Mouse (Mus musculus): ENCODE results near the gene Prkca.

Gene Prkca

GRCm38 (mm10) chr11:108229176-108229946 is 114.4 kb downstream of the Prkca start:
- no peak for DNase-seq

DNA sequence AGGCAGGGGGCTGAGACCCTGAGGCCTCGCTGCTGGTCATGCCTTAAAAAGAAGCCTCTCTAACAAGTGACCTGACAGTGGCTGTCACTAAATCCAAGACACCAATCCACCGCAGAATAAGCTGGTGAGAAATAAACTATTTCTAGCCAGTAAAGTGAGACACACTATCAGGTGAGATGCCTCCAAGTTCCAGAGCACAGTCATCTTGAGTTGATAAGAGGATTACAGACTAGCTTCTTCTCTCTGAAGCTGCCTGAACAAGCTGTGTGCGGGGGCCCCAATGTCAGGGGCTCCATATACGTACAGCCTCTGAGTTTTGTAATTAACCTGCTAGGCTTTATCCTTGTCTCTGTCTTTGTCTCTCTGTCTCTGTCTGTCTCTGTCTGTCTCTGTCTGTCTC is 115.2 kb downstream of the Prkca start:
- DNase-seq = no peak

DNA sequence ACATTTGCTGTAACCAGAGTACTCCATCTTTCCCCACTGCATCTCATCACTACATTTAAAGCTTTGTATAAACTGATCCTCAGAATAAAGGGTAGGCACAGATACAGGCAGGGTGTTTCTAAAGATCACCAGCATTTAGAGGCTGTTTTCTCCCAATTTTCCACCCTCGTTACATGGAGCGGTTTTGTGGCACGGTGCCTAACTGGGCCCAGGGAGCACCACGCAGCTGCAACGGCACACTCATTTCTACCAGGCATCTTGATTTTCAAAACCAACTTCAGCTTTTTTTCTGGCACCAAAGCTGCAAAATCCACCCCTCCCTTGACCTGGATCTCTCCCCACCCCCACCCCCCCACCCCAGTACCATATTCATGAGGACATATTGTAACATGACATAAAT is 117.5 kb downstream of the Prkca start:
- no peak for DNase-seq

DNA sequence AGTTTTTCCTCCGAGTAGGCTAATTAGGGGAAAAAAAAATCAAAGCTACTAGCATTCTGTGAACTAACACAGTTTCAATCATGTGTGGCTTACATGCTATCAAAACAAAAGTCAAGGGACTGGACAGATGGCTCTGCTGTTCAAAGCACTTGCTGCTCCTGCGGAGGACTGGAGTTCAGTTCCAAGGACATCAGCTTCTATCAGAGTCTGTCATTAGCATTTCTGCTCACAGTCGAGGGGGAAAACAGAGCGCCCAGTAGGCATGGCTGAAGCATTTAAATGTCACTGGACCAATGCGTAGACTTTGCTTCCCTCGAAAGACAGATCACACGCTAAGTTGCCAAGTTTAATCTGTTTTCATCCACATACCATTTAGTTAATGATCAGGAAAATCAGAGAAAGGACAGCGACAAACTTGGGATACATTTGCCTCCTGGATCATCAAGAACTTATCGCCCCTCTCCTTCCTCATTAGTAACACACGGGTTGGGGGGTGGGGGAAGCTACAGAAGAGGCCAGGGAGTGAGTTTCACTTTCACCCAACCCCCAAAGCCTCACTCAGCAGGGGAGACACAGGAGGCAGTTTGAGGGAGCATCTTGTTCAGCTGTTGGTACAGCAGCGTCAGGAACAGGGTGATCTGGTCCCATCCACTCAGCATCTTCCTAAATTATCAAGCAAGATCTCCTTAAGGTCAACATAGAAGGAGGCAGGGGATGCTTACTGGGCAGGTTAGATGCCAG is 119.3 kb downstream of the Prkca start:
- no peak for DNase-seq

DNA sequence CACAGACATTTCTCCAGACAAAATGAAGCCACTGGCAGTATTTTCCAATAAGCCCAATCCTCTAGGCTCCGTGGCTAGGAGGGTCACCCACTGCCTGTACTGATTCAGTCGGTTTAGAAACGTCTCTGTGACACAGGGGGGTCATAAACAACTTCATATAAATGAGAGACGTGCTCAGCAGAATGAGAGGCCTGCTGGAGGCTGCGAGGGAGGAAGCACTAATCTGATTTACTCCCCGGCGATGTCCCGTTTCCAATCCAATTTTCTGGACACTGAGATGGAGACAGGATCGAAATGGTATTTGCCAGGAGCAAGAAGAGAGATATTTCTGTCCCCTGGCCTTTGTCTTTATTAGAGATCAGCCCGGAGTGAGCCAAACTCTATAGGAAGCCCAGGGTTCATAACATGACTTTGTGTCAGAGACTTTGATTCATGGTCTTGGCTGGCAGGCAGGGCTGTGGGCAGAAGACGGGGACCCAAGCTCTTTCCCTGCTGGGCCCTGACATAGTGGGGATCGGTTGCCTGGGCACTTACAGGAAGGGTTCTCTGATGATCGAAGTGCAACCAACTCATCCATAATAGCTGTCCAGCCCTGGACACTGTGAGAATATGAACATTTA is 120.0 kb downstream of the Prkca start:
- no peak for DNase-seq

DNA sequence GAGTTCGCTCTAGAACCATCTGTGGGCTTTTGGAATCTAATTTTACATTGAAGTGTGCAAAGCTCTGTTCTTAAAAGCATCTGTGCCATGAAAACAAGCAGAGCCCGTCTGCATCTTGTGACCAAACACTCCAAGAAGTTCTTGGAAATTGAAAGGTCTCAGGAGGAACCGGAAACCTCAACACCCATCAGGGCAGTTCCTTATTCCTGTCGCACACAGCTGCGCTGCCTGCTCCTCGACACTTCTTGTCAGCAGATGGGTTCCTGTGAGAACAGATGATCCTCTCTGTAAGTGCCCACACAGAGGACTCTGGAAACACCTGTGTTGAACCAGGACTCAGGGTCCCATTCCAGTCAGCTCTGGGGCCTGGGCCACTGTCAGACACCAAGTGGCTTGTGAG is 120.6 kb downstream of the Prkca start:
- peak; percentile 74 for DNase-seq

GRCm38 (mm10) chr11:108222616-108223015 is 121.1 kb downstream of the Prkca start:
- peak; percentile 54 for DNase-seq

DNA sequence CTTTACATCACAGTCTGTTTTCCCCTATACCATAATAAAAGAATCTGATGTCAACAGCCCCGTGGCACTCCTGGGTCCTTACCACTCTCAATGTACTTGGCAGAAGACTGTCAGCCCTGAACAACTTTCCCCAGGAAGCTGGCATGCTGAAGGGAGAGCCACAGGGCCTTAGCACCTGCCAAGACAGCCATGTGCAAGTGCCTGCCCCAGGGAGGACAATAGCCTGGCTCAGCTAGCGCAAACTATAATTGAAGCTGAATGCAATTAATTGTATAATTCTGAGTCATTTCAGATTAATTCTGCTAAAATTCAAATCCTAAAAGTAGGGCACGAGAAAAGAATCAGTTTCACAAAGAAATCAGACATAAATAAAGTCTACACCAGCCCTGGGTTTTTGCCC is 121.7 kb downstream of the Prkca start:
- DNase-seq = no peak

- peak; percentile 46 for DNase-seq
These were observed 122.4 kb downstream of the Prkca start for GRCm38 (mm10) chr11:108221124-108221835.

- no peak for DNase-seq
These were observed 123.1 kb downstream of the Prkca start for GRCm38 (mm10) chr11:108220605-108221004.

DNA sequence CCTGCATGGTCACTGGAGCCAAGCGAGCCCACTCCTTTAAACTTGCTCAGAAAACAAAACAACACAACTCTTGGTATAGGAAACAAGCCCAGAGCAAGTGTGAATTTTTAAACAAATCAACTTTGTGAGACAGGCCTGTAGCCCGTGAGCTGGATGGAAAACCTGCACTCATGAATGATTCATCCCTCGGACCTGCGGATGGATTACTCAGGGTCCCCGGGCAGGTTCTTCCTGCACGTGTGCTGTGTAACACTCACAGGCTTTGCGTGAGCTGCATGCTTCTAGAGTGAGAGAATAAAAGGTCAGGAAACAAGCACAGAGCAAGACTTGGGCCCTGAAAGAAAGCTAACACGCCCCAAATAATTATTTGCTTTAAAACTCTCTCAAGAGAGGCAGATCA is 126.7 kb downstream of the Prkca start:
- no peak for DNase-seq

DNA sequence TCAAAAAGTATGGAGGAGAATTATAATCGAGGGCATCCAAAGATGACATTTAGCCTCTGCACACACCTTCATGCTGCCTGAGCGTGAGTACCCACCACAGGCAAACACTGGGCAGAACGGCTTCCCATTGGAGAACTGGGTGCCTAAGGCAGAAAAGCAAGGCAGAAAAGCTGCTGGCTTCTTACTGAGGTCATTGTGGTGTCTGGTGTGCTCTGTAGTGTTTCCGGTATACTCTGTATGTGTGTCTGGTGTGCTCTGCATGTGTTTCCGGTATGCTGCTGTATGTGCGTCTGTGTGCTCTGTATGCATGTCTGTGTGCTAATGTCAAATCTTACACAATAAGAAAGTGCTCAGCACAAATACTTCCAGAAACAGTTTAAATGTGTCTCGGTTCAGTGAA is 127.7 kb downstream of the Prkca start:
- DNase-seq = no peak

DNA sequence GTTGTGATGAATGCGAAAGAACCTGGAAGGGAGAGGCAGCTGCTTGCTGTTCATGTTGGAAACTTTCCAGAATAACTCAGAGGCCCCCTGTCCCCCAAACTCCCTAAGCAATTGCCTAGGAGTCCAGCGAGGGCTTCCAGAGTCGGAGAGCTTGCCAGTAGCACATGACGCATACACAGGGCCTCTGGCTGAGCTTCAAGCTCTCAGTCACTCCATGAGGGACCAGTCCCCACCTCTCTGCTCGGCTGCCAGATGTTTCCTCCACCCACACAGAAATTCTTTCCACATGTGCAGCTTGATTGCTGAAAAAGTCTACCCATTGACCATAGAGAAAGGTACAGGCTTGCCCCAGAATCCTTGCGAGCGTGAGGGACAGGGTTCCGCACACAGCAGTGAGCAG is 128.3 kb downstream of the Prkca start:
- DNase-seq = peak; percentile 77

- DNase-seq = no peak
These were observed 129.1 kb downstream of the Prkca start for GRCm38 (mm10) chr11:108214521-108215223.

GRCm38 (mm10) chr11:108213783-108214182 is 129.9 kb downstream of the Prkca start:
- no peak for DNase-seq

DNA sequence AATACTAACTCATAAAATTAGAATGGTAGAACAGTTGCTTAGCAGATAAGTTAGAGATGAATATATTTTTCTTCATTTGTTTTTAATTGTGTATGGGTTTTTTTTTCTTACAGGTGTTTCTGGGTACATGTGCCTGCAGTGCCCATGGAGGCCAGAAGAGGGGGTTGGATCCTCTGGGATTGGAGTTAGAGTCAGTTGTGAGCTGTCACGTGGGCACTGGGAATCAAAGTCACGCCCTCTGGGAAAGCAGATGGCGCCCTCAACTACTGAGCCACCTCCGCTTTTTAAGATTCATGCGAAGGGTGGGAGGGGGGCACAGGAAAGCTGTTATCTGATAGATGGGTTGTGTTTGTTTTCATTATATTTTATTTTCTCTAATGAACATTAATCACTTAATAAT is 131.1 kb downstream of the Prkca start:
- DNase-seq = no peak

DNA sequence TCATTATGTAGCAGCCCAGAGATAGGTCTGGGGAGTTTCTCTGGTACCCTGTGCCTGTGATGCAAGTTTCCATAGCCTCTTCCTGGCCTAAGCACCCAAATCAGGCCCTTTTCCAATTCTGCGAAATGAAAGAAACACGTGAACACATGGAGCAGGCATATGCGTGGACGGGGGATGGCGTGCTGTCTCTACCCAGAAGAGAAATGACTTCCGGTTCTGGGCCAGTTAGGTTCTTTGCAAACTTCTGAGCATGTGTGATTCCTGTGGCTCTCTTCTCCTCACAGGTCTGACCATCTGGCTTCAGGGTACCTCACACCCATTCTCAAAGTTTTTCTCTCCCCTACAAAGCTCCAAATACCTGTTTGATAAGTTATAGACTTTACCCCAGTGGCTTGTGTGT is 131.7 kb downstream of the Prkca start:
- DNase-seq = no peak

GRCm38 (mm10) chr11:108210749-108211148 is 133.0 kb downstream of the Prkca start:
- DNase-seq = no peak

DNA sequence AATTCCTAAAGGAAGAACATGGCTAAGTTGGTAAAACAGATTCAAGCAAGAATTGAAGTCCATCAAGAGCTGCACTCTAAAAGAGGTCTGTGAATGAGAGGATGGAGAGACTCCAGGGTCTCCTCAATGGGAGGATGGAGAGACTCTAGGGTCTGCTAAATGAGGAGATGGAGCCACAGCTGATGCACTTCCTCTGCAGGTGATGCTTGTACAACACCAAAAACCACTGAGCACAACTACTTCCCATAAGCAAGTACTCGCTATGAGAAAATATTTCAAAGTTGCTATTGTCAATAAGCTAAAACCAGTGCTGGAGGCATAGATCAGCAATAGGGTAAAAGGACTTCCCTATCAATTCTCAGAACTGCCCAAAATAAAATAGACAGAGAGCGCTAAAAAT is 137.1 kb downstream of the Prkca start:
- no peak for DNase-seq

DNA sequence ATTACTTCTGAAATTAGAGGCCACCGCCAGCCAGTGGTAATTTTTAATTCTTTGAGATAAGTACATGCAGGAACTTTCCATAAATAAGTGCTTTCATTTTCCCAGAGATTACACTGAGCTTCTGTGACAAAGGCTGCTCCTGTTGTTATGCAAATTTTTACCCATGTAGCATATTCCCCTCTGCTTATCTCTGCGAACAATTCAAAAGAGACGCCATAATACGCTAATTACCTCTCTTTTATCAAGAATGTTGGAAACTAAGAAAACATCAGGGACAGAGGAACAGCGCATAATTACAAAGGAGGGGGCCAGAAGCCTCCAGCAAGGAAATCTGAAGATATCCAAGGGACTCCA is 138.9 kb downstream of the Prkca start:
- no peak for DNase-seq

- no peak for DNase-seq
These were observed 139.4 kb downstream of the Prkca start for GRCm38 (mm10) chr11:108204202-108204894.

- DNase-seq = no peak
These were observed 140.9 kb downstream of the Prkca start for GRCm38 (mm10) chr11:108202835-108203234.

Data from lung, postnatal 36 days (tissue).